Mouse (Mus musculus) right cerebral cortex, adult 18-20 months (tissue): ENCODE results near the gene Fshb.

ENCODE experiments used
- DNase-seq: peaks from one replicate; pipeline ENCODE4 v3.0.0; 2022; ENCODE audit warnings: mixed read lengths

The Fshb gene

GRCm38 (mm10) chr2:107059556-107059955 is at the start of gene Fshb:
Gene Fshb, minus strand, starts transcription at chr2:107059656.
- no peak for DNase-seq

- no peak for DNase-seq
Measured at GRCm38 (mm10) chr2:107084256-107084655, 24.8 kb upstream of the Fshb start.

- peak; percentile 5 for DNase-seq
Measured at GRCm38 (mm10) chr2:107083071-107083885, 23.8 kb upstream of the Fshb start.

GRCm38 (mm10) chr2:107063260-107063659 is 3.8 kb upstream of the Fshb start:
- DNase-seq: no peak

- DNase-seq: peak; percentile 44
Measured at GRCm38 (mm10) chr2:107045955-107046354, 13.5 kb downstream of the Fshb start.

- DNase-seq: no peak
Measured at GRCm38 (mm10) chr2:107040816-107041215, 18.6 kb downstream of the Fshb start.

- DNase-seq: no peak
Measured at GRCm38 (mm10) chr2:107035980-107036379, 23.5 kb downstream of the Fshb start.

GRCm38 (mm10) chr2:107024694-107025093 is 34.8 kb downstream of the Fshb start:
- DNase-seq: no peak

- DNase-seq: no peak
Measured at GRCm38 (mm10) chr2:107022713-107023112, 36.7 kb downstream of the Fshb start.

- no peak for DNase-seq
Measured at GRCm38 (mm10) chr2:107019331-107019730, 40.1 kb downstream of the Fshb start.

GRCm38 (mm10) chr2:107013161-107013560 is 46.3 kb downstream of the Fshb start:
- DNase-seq: no peak

- DNase-seq: no peak
Measured at GRCm38 (mm10) chr2:107012318-107012717, 47.1 kb downstream of the Fshb start.

- no peak for DNase-seq
Measured at GRCm38 (mm10) chr2:107010160-107010559, 49.3 kb downstream of the Fshb start.

- no peak for DNase-seq
Measured at GRCm38 (mm10) chr2:107006378-107006777, 53.1 kb downstream of the Fshb start.
